Mouse (Mus musculus): ENCODE data around the gene Ndufaf2. TPM values are rescaled to one million over a fixed set of nuclear protein-coding genes. Genes with fewer than 3 reads are reported as not detected.
A peak's percentile ranks its signal among the peaks of the same experiment; 100 is the strongest.

Gene Ndufaf2
- polyA plus RNA-seq, 1 experiment, result 0.84 TPM

GRCm38 (mm10) chr13:108041358-108041757, 117.1 kb downstream of the Ndufaf2 start:
- H3K4me1 ChIP-seq (ENCODE audit: control insufficient read depth, insufficient read depth, insufficient read length, low read length), result peaks cover 4% of the 10 kb centered on the region
- no peak overlapping the region for H3K27ac ChIP-seq (ENCODE audit: insufficient read depth, low read depth, low read length)
- H3K4me3 ChIP-seq (ENCODE audit: low read depth, low read length), result no peak overlapping the region
- WGBS, result 2% methylated on average over 7 of the region's 7 CpGs
- no peaks in the 10 kb centered on the region for H3K36me3 ChIP-seq (ENCODE audit: control insufficient read depth, insufficient read depth, low read length)
- H3K27me3 ChIP-seq (ENCODE audit: control insufficient read depth, insufficient read depth, low read length), result no peaks in the 10 kb centered on the region
- TF ChIP-seq POLR2A (IDR thresholded peaks at IDR 0.05; ENCODE audit: low read depth, low read length), result no peak
- peak; percentile 64; the same call in 1 of the 2 replicates for TF ChIP-seq CTCF (IDR thresholded peaks at IDR 0.05; ENCODE audit: extremely low read depth, insufficient read length, insufficient replicate concordance, low read depth, low read length)

DNA sequence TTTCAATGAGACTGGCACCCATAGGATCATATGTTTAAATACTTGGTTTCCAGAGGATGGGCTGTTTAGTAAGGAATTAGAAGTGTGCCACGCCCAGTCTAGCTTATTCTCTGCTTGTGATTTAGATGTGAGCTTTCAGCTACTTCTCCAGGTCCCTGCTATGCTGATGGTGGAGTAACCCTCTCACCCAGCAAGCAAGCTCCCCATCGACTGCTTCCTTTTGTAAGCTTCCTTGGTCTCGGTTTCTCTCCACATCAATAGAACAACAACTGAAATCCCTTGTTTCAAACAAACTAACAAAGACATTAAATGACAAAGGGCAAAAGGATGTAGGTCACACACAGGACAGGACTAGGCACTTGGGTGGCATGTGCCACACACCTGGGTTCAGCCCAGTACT, 118.0 kb downstream of the Ndufaf2 start:
- no peak overlapping the region for H3K27ac ChIP-seq (ENCODE audit: insufficient read depth, low read depth, low read length)
- no peaks in the 10 kb centered on the region for H3K27me3 ChIP-seq (ENCODE audit: control insufficient read depth, insufficient read depth, low read length)
- H3K4me1 ChIP-seq (ENCODE audit: control insufficient read depth, insufficient read depth, insufficient read length, low read length), result no peaks in the 10 kb centered on the region
- WGBS, result 91% methylated on average over 3 of the region's 3 CpGs
- TF ChIP-seq POLR2A (IDR thresholded peaks at IDR 0.05; ENCODE audit: low read depth, low read length) (no peak), CTCF (IDR thresholded peaks at IDR 0.05; ENCODE audit: extremely low read depth, insufficient read length, insufficient replicate concordance, low read depth, low read length) (no peak)
- no peak overlapping the region for H3K4me3 ChIP-seq (ENCODE audit: low read depth, low read length)
- no peaks in the 10 kb centered on the region for H3K36me3 ChIP-seq (ENCODE audit: control insufficient read depth, insufficient read depth, low read length)

DNA sequence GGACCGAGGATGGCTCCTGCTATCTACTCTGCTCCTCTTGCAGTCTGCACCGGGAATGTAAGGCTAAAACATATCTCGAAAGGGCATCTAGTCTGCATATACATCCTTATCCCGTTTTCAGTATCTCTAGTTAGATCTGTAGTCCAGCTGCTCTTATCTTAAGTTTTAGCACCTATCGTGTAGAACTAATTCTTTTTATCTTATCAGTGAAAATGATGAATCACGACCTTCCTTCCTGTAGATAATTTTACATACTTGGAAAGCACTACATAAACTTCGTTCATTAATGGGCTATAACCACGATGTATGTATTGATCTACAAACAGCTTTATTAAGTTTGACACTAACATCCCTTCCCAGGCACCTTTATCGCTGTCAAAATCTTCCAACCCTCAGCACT, 118.5 kb downstream of the Ndufaf2 start:
- Histone ChIP-seq H3K36me3 (ENCODE audit: control insufficient read depth, insufficient read depth, low read length) (no peaks in the 10 kb centered on the region), H3K27ac (ENCODE audit: insufficient read depth, low read depth, low read length) (no peak overlapping the region), H3K27me3 (ENCODE audit: control insufficient read depth, insufficient read depth, low read length) (no peaks in the 10 kb centered on the region), H3K4me3 (ENCODE audit: low read depth, low read length) (no peak overlapping the region), H3K4me1 (ENCODE audit: control insufficient read depth, insufficient read depth, insufficient read length, low read length) (no peaks in the 10 kb centered on the region)
- TF ChIP-seq POLR2A (IDR thresholded peaks at IDR 0.05; ENCODE audit: low read depth, low read length) (no peak), CTCF (IDR thresholded peaks at IDR 0.05; ENCODE audit: extremely low read depth, insufficient read length, insufficient replicate concordance, low read depth, low read length) (no peak)
- 42% methylated on average over 9 of the region's 9 CpGs for WGBS

DNA sequence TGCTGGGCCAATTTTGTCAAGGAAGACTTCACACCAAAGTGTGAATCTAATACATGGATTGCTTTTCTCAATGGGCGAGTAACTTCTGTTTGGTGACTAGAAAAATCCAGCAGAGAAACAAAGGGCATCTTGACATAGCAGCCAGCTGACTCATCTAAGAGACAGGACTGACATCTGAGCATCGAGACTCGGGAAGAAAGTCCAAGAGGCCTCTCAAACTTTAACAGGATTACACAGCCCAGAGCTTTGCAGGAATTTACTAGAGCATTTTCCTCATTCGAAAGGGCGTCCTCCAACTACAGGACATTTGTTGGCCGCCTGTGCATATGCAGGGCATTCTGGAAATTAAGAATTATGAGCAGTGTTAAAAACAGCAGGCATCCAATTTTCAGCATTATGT, 119.0 kb downstream of the Ndufaf2 start:
- WGBS, result 79% methylated on average over 6 of the region's 6 CpGs
- Histone ChIP-seq H3K27ac (ENCODE audit: insufficient read depth, low read depth, low read length) (no peak overlapping the region), H3K36me3 (ENCODE audit: control insufficient read depth, insufficient read depth, low read length) (no peaks in the 10 kb centered on the region), H3K27me3 (ENCODE audit: control insufficient read depth, insufficient read depth, low read length) (no peaks in the 10 kb centered on the region), H3K4me1 (ENCODE audit: control insufficient read depth, insufficient read depth, insufficient read length, low read length) (no peaks in the 10 kb centered on the region), H3K4me3 (ENCODE audit: low read depth, low read length) (no peak overlapping the region)
- TF ChIP-seq POLR2A (IDR thresholded peaks at IDR 0.05; ENCODE audit: low read depth, low read length) (no peak), CTCF (IDR thresholded peaks at IDR 0.05; ENCODE audit: extremely low read depth, insufficient read length, insufficient replicate concordance, low read depth, low read length) (no peak)

GRCm38 (mm10) chr13:108032789-108033188, 125.6 kb downstream of the Ndufaf2 start:
- WGBS, result 92% methylated on average over 4 of the region's 4 CpGs
- no peak overlapping the region for H3K4me3 ChIP-seq (ENCODE audit: low read depth, low read length)
- H3K4me1 ChIP-seq (ENCODE audit: control insufficient read depth, insufficient read depth, insufficient read length, low read length), result no peaks in the 10 kb centered on the region
- H3K36me3 ChIP-seq (ENCODE audit: control insufficient read depth, insufficient read depth, low read length), result no peaks in the 10 kb centered on the region
- TF ChIP-seq CTCF (IDR thresholded peaks at IDR 0.05; ENCODE audit: extremely low read depth, insufficient read length, insufficient replicate concordance, low read depth, low read length), result no peak
- no peak for TF ChIP-seq POLR2A (IDR thresholded peaks at IDR 0.05; ENCODE audit: low read depth, low read length)
- no peaks in the 10 kb centered on the region for H3K27me3 ChIP-seq (ENCODE audit: control insufficient read depth, insufficient read depth, low read length)
- H3K27ac ChIP-seq (ENCODE audit: insufficient read depth, low read depth, low read length), result no peak overlapping the region

DNA sequence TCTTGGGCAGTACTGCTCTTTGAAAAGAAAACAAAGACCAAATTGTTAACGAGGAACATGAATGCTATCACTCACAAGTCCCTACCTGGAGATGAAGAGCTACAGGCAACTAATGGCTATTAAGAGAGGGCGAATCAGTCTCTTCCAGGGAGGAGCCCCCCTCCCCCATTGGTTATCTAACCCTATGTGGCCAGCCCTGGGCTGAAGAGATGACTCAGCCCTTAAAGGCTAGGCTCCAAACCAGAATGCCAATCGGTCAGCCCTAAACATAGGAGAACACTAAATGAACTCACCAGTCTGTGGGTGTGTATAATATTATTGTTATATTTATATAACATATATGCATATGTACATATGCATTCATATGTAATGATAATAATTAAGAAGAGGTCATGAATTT, 132.6 kb downstream of the Ndufaf2 start:
- no peak overlapping the region for H3K27ac ChIP-seq (ENCODE audit: insufficient read depth, low read depth, low read length)
- TF ChIP-seq CTCF (IDR thresholded peaks at IDR 0.05; ENCODE audit: extremely low read depth, insufficient read length, insufficient replicate concordance, low read depth, low read length) (no peak), POLR2A (IDR thresholded peaks at IDR 0.05; ENCODE audit: low read depth, low read length) (no peak)
- no peak overlapping the region for H3K4me3 ChIP-seq (ENCODE audit: low read depth, low read length)
- WGBS, result 51% methylated on average over 3 of the region's 3 CpGs
- no peaks in the 10 kb centered on the region for H3K4me1 ChIP-seq (ENCODE audit: control insufficient read depth, insufficient read depth, insufficient read length, low read length)
- no peaks in the 10 kb centered on the region for H3K27me3 ChIP-seq (ENCODE audit: control insufficient read depth, insufficient read depth, low read length)
- H3K36me3 ChIP-seq (ENCODE audit: control insufficient read depth, insufficient read depth, low read length), result no peaks in the 10 kb centered on the region

DNA sequence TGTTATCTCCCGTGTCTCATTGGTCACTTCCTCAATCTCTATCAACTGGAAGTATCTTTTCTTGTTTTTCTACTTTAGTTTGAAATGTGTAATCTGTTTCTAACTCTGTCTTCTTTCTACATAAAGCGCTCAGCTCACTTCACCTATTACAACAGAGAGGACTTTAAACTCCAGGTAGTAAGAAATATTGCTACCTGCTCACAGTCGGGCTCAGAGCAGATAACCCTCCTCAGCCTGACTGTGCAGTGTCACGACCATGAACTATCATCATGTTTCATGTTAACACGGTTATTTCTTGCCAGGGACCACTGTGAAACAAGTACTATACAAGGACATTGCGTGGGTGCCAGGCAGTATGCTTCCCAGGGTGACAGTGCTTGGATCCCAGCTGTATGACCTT, 141.1 kb downstream of the Ndufaf2 start:
- Histone ChIP-seq H3K27ac (ENCODE audit: insufficient read depth, low read depth, low read length) (no peak overlapping the region), H3K4me3 (ENCODE audit: low read depth, low read length) (no peak overlapping the region), H3K4me1 (ENCODE audit: control insufficient read depth, insufficient read depth, insufficient read length, low read length) (peaks cover 4% of the 10 kb centered on the region; the same call in 1 of the 2 replicates), H3K36me3 (ENCODE audit: control insufficient read depth, insufficient read depth, low read length) (no peaks in the 10 kb centered on the region), H3K27me3 (ENCODE audit: control insufficient read depth, insufficient read depth, low read length) (no peaks in the 10 kb centered on the region)
- TF ChIP-seq POLR2A (IDR thresholded peaks at IDR 0.05; ENCODE audit: low read depth, low read length), result no peak
- no peak for TF ChIP-seq CTCF (IDR thresholded peaks at IDR 0.05; ENCODE audit: extremely low read depth, insufficient read length, insufficient replicate concordance, low read depth, low read length)
- WGBS, result 35% methylated on average over 6 of the region's 6 CpGs

DNA sequence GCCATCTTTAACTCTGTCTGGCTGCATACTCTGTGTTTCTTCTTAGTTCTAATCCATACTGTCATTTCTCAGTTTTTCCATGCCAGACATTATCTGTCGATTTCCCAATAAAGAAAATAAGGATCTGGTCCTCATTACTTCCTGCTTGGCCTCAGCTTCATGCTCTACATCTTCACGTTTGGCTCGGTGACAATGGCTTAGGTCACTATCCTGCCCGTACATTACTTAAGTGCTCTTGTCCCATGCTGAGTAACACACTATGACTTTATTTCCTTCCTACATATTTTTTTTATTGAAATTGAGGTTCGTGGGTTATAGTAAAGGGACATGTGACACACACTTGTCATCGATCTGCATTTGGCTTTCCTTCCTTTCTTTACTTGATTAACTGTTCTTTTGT, 143.3 kb downstream of the Ndufaf2 start:
- no peak overlapping the region for H3K27ac ChIP-seq (ENCODE audit: insufficient read depth, low read depth, low read length)
- peaks cover 4% of the 10 kb centered on the region; the same call in 1 of the 2 replicates for H3K4me1 ChIP-seq (ENCODE audit: control insufficient read depth, insufficient read depth, insufficient read length, low read length)
- WGBS, result 73% methylated on average over 6 of the region's 6 CpGs
- no peak for TF ChIP-seq POLR2A (IDR thresholded peaks at IDR 0.05; ENCODE audit: low read depth, low read length)
- TF ChIP-seq CTCF (IDR thresholded peaks at IDR 0.05; ENCODE audit: extremely low read depth, insufficient read length, insufficient replicate concordance, low read depth, low read length), result no peak
- no peaks in the 10 kb centered on the region for H3K27me3 ChIP-seq (ENCODE audit: control insufficient read depth, insufficient read depth, low read length)
- H3K36me3 ChIP-seq (ENCODE audit: control insufficient read depth, insufficient read depth, low read length), result no peaks in the 10 kb centered on the region
- no peak overlapping the region for H3K4me3 ChIP-seq (ENCODE audit: low read depth, low read length)

All from small intestine, adult 2 months (tissue).